Comparison of ENCODE assay signal across 21 mouse cellular contexts in the genomic region with DNA sequence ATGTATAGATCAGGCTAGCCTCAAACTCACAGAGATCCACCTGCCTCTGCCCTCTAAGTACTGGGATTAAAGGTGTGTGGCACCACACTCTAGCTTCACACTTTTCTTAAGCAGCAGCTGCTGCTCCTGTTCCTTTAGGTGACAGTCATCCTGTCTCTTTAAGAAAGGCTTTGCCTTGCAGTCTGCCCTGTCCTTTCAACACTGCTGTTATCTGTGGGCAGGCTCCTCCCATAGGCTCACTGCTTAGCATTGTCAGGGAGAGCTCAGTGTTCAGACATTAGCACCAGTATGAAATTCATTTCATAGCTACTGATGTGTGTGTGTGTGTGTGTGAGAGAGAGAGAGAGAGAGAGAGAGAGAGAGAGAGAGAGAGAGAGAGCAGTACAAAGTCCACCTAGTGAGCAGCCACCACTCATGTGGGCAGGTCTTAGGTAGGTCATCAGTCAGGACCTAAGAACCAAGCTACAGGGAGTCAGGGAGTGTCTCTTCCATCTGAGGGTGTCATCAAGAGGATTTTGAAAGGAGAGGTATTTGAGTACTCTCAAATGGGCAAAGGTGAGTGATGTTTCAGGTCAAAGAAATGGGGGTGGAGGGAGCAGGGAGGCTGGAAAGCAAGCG. TPM values are rescaled to one million over a fixed set of nuclear protein-coding genes. Genes with fewer than 3 reads are reported as not detected.
DNase-seq lines count a peak whose midpoint lies in the region; ATAC-seq and TF ChIP-seq lines count a peak whose summit lies in the region.
"Had no signal": no experiment of that assay in that cellular context is flagged by ENCODE, and none has a peak within 500 bp of the region (broad histone marks: within the 10 kb centered on the region; RNA-seq: fewer than 3 reads in every experiment).

No protein-coding gene starts in this region.

- no peak for ATAC-seq in liver, embryonic 11.5 days (replicated peaks; ENCODE audit: low FRiP score)
- peak; percentile 87 for ATAC-seq in intestine, embryonic 16.5 days
- ATAC-seq: forebrain, embryonic 16.5 days; midbrain, embryonic 13.5 days had no signal

- H3K4me2 ChIP-seq in liver, embryonic 11.5 days, result no peak overlapping the region
- peak overlapping the region; percentile 6; the same call in 1 of the 2 replicates for H3K4me2 ChIP-seq in intestine, embryonic 16.5 days (ENCODE audit: low read depth, low read length)
- H3K4me2 ChIP-seq: embryonic facial prominence, embryonic 15.5 days; hindbrain, embryonic 13.5 days; limb, embryonic 13.5 days; midbrain, embryonic 13.5 days had no signal

- TF ChIP-seq POLR2A in liver, adult 2 months (IDR thresholded peaks at IDR 0.05; ENCODE audit: extremely low read depth, insufficient read depth, low read length), result no peak

- no peaks in the 10 kb centered on the region for H3K27me3 ChIP-seq in liver, adult 2 months (ENCODE audit: control insufficient read depth, insufficient read depth, low read length)
- H3K27me3 ChIP-seq in liver, embryonic 11.5 days (replicated peaks; ENCODE audit: control insufficient read depth, insufficient read depth, low read length), result no peaks in the 10 kb centered on the region
- no peaks in the 10 kb centered on the region for H3K27me3 ChIP-seq in intestine, embryonic 16.5 days (replicated peaks; ENCODE audit: control insufficient read depth, insufficient read depth, low read length)
- H3K27me3 ChIP-seq: embryonic facial prominence, embryonic 15.5 days; hindbrain, embryonic 13.5 days; limb, embryonic 13.5 days; midbrain, embryonic 13.5 days had no signal

- H3K4me1 ChIP-seq in liver, adult 2 months (ENCODE audit: control insufficient read depth, insufficient read depth, low read length), result peaks cover 40% of the 10 kb centered on the region
- H3K4me1 ChIP-seq in liver, embryonic 11.5 days (replicated peaks; ENCODE audit: control insufficient read depth, insufficient read depth, low read length), result no peaks in the 10 kb centered on the region
- peaks cover 4% of the 10 kb centered on the region; the same call in 1 of the 2 replicates for H3K4me1 ChIP-seq in intestine, embryonic 16.5 days (ENCODE audit: control insufficient read depth, insufficient read depth, low read length)
- H3K4me1 ChIP-seq: embryonic facial prominence, embryonic 15.5 days; hindbrain, embryonic 13.5 days; limb, embryonic 13.5 days; midbrain, embryonic 13.5 days had no signal

- intact Hi-C loops in heart, postnatal 14 days (cut with DNase I), result no loop called here
- intact Hi-C loops in left cerebral cortex, postnatal 25 days (cut with DNase I), result no loop called here

- peak; percentile 79 for DNase-seq in heart, adult 11 months
- DNase-seq in heart, postnatal 14 days, result no peak
- peak; percentile 82 for DNase-seq in liver, adult 2 months (ENCODE audit: extremely low read depth, low read depth, low spot score)
- no peak for DNase-seq in liver, embryonic 11.5 days (ENCODE audit: low spot score)
- peak; percentile 40 for DNase-seq in yolk sac, embryonic 10.5 days (ENCODE audit: low spot score)
- DNase-seq in left cerebral cortex, postnatal 25 days (ENCODE audit: low spot score in 2 of 2), result no peak
- DNase-seq: adrenal gland, postnatal 25 days; cerebellum, adult 9-10 months; gastrocnemius, postnatal 10 days; layer of hippocampus, postnatal 36 days; lung, adult 18-20 months; lung, postnatal 10 days; thymus, postnatal 36 days had no signal

- WGBS in liver, adult 2 months, result 33% methylated on average over 1 of the region's 1 CpGs
- WGBS in liver, embryonic 11.5 days, result 66% methylated on average over 1 of the region's 1 CpGs
- WGBS in intestine, embryonic 16.5 days, result 73% methylated on average over 1 of the region's 1 CpGs

- peak overlapping the region; percentile 59 for H3K9ac ChIP-seq in liver, adult 2 months (ENCODE audit: low read depth, low read length)
- no peak overlapping the region for H3K9ac ChIP-seq in liver, embryonic 11.5 days (ENCODE audit: low read depth, low read length)
- H3K9ac ChIP-seq in intestine, embryonic 16.5 days (ENCODE audit: low read depth, low read length), result no peak overlapping the region
- H3K9ac ChIP-seq: embryonic facial prominence, embryonic 15.5 days; hindbrain, embryonic 13.5 days; limb, embryonic 13.5 days; midbrain, embryonic 13.5 days had no signal

- H3K4me3 ChIP-seq in liver, adult 2 months (ENCODE audit: insufficient read depth, low read depth, low read length), result no peak overlapping the region
- H3K4me3 ChIP-seq in liver, embryonic 11.5 days (ENCODE audit: low read depth, low read length), result no peak overlapping the region
- H3K4me3 ChIP-seq in intestine, embryonic 16.5 days (ENCODE audit: low read length), result no peak overlapping the region
- H3K4me3 ChIP-seq: embryonic facial prominence, embryonic 15.5 days; hindbrain, embryonic 13.5 days; limb, embryonic 13.5 days; midbrain, embryonic 13.5 days had no signal

- peak overlapping the region; percentile 70 for H3K27ac ChIP-seq in liver, adult 2 months (replicated peaks; ENCODE audit: insufficient read depth, low read depth, low read length)
- no peak overlapping the region for H3K27ac ChIP-seq in liver, embryonic 11.5 days (ENCODE audit: low read depth, low read length)
- H3K27ac ChIP-seq in intestine, embryonic 16.5 days (ENCODE audit: low read length), result no peak overlapping the region; the same call in 1 of the 2 replicates
- H3K27ac ChIP-seq: embryonic facial prominence, embryonic 15.5 days; hindbrain, embryonic 13.5 days; limb, embryonic 13.5 days; midbrain, embryonic 13.5 days had no signal

- peaks cover 5% of the 10 kb centered on the region for H3K9me3 ChIP-seq in liver, embryonic 11.5 days (ENCODE audit: control insufficient read depth, low read length)
- H3K9me3 ChIP-seq in intestine, embryonic 16.5 days (ENCODE audit: control insufficient read depth, low read length), result peaks cover 8% of the 10 kb centered on the region; the same call in 1 of the 2 replicates

- TF ChIP-seq CTCF in liver, adult 2 months (IDR thresholded peaks at IDR 0.05; ENCODE audit: low read depth, low read length), result no peak

- H3K79me2 ChIP-seq in liver, adult 2 months (ENCODE audit: control insufficient read depth, insufficient read depth, low read length), result peaks cover 53% of the 10 kb centered on the region

- H3K36me3 ChIP-seq in liver, adult 2 months (ENCODE audit: control insufficient read depth, insufficient read depth, low read length), result peaks cover 32% of the 10 kb centered on the region
- H3K36me3 ChIP-seq in liver, embryonic 11.5 days (ENCODE audit: control insufficient read depth, insufficient read depth, low read length), result no peaks in the 10 kb centered on the region
- H3K36me3 ChIP-seq in intestine, embryonic 16.5 days (ENCODE audit: control insufficient read depth, insufficient read depth, low read length), result 0 out of 2 replicates have a peak, but pooled peaks cover 4% of the 10 kb centered on the region
- H3K36me3 ChIP-seq: embryonic facial prominence, embryonic 15.5 days; hindbrain, embryonic 13.5 days; limb, embryonic 13.5 days; midbrain, embryonic 13.5 days had no signal

RNA-seq across cellular contexts. Expression of a gene that starts 19.4 kb away (rescaled TPM):
- 10 to 100 TPM; 50.7 to 60.1 TPM for total RNA-seq in heart, postnatal 14 days (2021)
- total RNA-seq in liver, adult 2 months (2014; rRNA removed), result 184 and 206 TPM in 2 replicates
- polyA plus RNA-seq in liver, adult 2 months (2012; rRNA removed), result 36.2 and 39.8 TPM in 2 replicates
- 2.5 and 3.4 TPM in 2 replicates for polyA plus RNA-seq in liver, embryonic 11.5 days (2014; fragmentation: Nextera tagmentation; extraction: Ambion mirVana)
- 31.0 and 37.6 TPM in 2 replicates for polyA plus RNA-seq in intestine, embryonic 16.5 days (2015; fragmentation: Nextera tagmentation; extraction: Ambion mirVana)
- 1 to 10 TPM; 3.3 to 4.2 TPM for total RNA-seq in left cerebral cortex, postnatal 25 days (2021)
- total RNA-seq: granulocyte monocyte progenitor cell, adult 5-6 weeks; monocyte, adult 5-6 weeks had no signal

RNA-seq across cellular contexts. Expression of a gene that starts 57.4 kb away (rescaled TPM):
- total RNA-seq in heart, postnatal 14 days (2021), result 10 to 100 TPM; 31.0 to 33.8 TPM
- total RNA-seq in liver, adult 2 months (2014; rRNA removed), result 10.1 and 11.6 TPM in 2 replicates
- 18.3 and 19.6 TPM in 2 replicates for polyA plus RNA-seq in liver, adult 2 months (2012; rRNA removed)
- 43.1 and 49.7 TPM in 2 replicates for polyA plus RNA-seq in liver, embryonic 11.5 days (2014; fragmentation: Nextera tagmentation; extraction: Ambion mirVana)
- 58.2 and 62.2 TPM in 2 replicates for polyA plus RNA-seq in intestine, embryonic 16.5 days (2015; fragmentation: Nextera tagmentation; extraction: Ambion mirVana)
- 10 to 100 TPM; 21.4 to 22.6 TPM for total RNA-seq in left cerebral cortex, postnatal 25 days (2021)

Comparison
In these comparisons a context has a peak if more than half of its experiments do, and no peak if none do; other contexts are left out.
1. DNase-seq: peak in heart, adult 11 months (single experiment), liver, adult 2 months (single experiment) and yolk sac, embryonic 10.5 days (single experiment); none in heart, postnatal 14 days (0 of 2), liver, embryonic 11.5 days (single experiment) and left cerebral cortex, postnatal 25 days (0 of 2).
2. RNA of a gene that starts 19.4 kb away (total RNA-seq): 184 to 206 TPM in liver, adult 2 months and 50.7 to 60.1 TPM in heart, postnatal 14 days; 3.3 to 4.2 TPM in left cerebral cortex, postnatal 25 days; every median in the first group is over 4 times any median in the second.